Mouse (Mus musculus): ENCODE measurements at regions not wholly inside any gene's neighbourhood (a gene's known extent, or its start where the extent isn't known, plus 50 kb on each side); places are given as distances from the start of the nearest gene placed in this dataset.
"Not testable (repeated sequence)": the region's sequence is repeated elsewhere in the genome, so short reads cannot be mapped to it uniquely, and the experiment has no call there.

DNA sequence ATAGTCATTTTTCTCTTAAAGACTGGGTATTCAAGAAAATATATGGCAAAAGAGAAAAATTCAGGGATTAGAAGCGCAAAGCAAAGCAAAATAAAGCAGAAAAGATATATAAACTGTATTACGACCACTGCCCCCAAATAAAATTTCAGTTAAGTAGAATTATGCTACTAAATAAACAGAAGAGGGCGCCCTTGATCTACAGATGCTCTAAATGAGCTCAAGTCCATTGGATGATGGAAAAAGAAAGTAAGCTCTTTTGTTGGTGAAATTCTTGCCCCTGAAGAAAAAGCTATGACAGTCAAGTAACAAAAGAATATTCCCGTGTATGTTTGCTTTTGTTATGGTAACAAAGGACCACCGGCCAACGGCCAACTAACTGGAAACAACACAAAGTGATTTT is 165.5 kb upstream of the Stk26 start:
- TF ChIP-seq CTCF (IDR thresholded peaks at IDR 0.05) = peak; percentile 68
- no peak overlapping the region for H3K4me3 ChIP-seq
- no peak overlapping the region for H3K27ac ChIP-seq
- intact Hi-C loops (cut with DNase I) = loop anchor here (2.0 to 5.0 kb wide), 3 partner anchors 213 to 697 kb away; no protein-coding TSS in a partner anchor
- no peak for DNase-seq

DNA sequence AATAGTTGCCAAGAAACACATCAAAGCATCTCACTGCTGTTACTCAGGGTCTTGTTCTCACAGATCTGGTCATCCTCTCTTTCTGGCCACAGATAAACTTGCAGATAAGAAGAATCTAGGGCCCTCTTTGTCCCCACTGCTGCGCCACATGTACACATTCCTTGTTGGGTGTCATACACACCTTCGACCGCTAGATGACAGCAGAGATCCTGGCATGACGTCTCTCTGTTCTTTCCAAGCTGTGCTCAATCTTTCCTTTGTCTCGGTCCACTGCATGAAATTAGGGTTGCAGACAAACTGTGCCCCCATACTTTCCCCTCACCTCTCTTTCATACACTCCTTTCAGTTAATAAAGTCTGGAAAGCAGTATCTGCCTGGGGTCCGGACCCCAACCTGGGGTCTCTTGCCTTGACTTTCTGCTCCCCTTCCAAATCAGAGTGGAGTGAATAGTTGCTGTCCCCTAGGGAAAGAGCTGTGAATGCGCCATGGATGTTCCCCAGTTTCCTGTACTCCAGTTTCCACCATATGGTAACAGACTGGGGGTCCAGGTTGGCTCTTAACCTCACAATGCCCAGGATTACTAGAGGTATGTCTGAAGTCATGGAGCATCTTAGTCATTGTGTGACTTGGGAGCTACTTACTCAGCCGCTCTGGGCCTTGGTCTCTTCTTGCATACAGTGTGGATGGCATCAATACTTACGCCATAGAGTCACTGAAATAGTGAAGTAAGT is 182.8 kb upstream of the Stk26 start:
- H3K27ac ChIP-seq = no peak overlapping the region
- peak; percentile 97 for TF ChIP-seq CTCF (IDR thresholded peaks at IDR 0.05)
- intact Hi-C loops (cut with DNase I) = loop anchor here (5.0 kb wide), 1 partner anchor 714 kb away; no protein-coding TSS in a partner anchor
- H3K4me3 ChIP-seq = no peak overlapping the region
- DNase-seq = peak; percentile 40

DNA sequence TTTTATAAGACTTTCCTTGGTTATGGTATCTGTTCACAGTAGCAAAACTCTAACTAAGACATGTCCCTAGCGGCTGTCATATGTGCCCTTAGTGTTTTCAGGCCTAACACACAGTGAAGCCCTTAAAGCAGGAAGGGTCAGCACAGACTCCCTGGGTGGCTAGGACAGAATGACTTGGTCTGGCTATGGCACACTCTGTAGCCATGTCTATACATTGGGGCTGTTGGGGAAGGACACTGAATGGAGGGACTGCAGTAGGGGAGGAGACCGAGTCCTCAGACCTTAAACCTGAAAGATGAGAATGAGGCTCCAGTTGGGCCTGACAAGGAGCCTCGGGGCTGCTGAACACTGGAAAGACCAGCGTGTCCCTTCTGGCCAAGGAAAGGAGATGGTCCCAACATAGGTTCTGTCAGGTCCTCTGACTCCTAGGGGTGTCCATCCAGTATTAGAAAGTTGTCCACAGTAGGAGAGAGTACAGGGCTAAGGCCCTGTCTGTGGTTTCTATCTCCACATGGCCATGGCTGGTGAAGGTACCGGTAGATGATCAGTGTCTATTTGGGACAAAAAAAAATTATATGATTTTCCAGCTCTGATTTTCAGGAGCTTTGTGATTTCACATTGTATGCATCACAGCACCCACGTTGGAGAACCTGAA is 183.5 kb upstream of the Stk26 start:
- no peak overlapping the region for H3K27ac ChIP-seq
- intact Hi-C loops (cut with DNase I) = loop anchor here (5.0 kb wide), 1 partner anchor 715 kb away; no protein-coding TSS in a partner anchor
- DNase-seq = no peak
- TF ChIP-seq CTCF (IDR thresholded peaks at IDR 0.05) = no peak
- no peak overlapping the region for H3K4me3 ChIP-seq

- not testable (repeated sequence) for H3K4me3 ChIP-seq, DNase-seq, H3K27ac ChIP-seq
- intact Hi-C loops (cut with DNase I) = loop anchor here (5.0 kb wide), 1 partner anchor 717 kb away; no protein-coding TSS in a partner anchor
Observed at GRCm38 (mm10) chrX:50655380-50655779, 185.5 kb upstream of the Stk26 start.

DNA sequence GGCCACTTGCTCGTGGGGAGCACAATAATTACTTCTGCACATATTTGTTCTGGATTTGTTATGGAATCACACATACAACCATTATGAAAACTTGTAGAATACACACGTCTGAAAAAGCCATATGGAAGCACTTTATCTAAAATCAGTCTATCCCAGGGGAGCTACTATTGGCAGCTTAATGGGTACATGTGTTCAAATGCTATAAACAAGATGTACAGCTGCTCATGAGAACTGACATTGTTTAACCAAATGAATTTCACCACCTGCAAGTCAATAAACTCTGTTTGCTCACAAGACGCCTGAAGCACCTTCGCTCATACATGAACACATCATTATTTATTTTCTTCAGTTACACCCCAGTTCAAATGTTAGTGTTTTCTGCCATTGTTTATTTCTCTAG is 199.5 kb upstream of the Stk26 start:
- Histone ChIP-seq H3K4me3 (no peak overlapping the region), H3K27ac (no peak overlapping the region)
- no peak for DNase-seq
- intact Hi-C loops (cut with DNase I) = no loop called here
- TF ChIP-seq CTCF (IDR thresholded peaks at IDR 0.05) = no peak

DNA sequence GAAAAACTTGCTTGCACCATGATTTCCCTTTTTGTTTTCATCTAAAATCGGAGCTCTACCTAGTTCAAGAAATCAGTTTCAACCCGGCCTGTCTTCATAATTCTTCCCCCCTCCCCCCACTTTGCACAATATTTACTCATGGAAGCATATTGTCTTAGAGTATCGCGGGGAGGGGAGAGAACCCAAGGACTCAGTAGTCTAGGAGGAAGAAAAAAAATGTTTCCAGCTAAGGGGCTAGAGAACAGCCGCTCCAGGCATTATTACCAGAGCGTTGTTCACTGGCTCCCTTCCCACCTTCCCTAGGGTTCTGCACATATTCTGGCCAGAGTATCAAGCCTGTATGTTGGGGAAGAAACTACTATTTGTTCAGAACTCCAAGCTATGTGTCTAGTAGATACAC is 205.2 kb upstream of the Stk26 start:
- intact Hi-C loops (cut with DNase I) = no loop called here
- Histone ChIP-seq H3K27ac (peak overlapping the region; percentile 88), H3K4me3 (peak overlapping the region; percentile 85)
- DNase-seq = no peak
- TF ChIP-seq CTCF (IDR thresholded peaks at IDR 0.05) = no peak

DNA sequence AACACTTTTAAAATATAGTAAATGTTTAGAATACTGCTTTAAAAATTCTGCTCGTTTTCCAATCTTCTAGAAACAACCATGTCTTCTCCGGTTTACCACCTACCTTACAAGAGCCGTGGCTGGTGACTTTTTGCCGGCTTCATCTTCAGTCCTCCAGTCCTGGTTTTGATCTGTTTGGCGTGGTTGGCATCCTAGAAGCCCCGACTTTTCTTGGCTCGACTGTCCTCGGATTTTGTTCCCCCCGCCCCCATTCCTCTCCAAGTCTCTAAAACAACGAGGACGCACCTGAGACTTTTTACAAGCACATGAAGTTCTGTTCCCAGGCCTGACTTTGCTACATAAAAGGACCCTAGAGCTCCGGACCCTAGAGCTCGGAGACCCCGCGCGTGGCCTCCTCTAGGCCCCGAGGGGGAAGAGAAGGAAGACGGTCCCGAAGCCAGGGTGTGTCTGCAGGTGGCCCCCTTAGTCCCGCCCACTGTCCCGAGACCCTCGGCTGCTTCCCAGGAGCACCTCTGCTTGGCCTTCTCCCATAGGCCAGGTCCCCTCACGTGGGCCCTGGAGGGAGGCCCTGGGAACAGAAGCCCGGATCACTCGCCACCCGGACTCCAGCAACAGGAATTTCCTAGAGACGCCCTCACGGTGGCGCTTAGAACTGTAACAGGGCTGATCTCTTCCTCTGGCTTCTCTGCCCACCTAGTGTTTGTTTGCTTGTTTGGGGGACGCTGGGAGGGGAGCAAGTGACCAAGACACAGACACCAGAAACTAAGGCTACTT is 205.8 kb upstream of the Stk26 start:
- intact Hi-C loops (cut with DNase I) = no loop called here
- peak; percentile 89 for DNase-seq
- Histone ChIP-seq H3K4me3 (peak overlapping the region; percentile 85), H3K27ac (peak overlapping the region; percentile 88)
- TF ChIP-seq CTCF (IDR thresholded peaks at IDR 0.05) = peak; percentile 44; the same call in 1 of the 2 replicates

GRCm38 (mm10) chrX:50632536-50632935 is 204.2 kb upstream of the Olfr1324 start:
- TF ChIP-seq CTCF (IDR thresholded peaks at IDR 0.05) = no peak

DNA sequence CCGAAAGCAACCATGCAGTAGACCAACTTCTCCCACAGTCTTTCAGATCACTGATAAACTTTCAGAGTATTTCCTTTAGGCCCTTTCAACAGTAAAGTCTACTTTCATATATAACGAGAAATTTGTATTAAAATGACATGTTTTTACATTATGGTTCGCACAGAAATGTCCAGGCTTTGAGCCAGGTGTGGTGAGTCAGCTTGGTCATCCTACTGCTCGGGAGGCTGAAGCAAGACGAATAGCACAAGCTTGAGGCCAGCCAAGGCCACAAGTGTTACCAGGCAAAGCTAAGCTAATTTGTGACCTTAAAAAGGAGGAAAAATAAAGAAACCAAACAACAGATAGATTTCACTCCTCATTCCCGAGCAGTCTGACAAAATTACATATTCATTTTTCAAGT is 197.0 kb upstream of the Olfr1324 start:
- TF ChIP-seq CTCF (IDR thresholded peaks at IDR 0.05) = no peak
- no peak for DNase-seq
- Histone ChIP-seq H3K4me3 (no peak overlapping the region), H3K27ac (no peak overlapping the region)
- intact Hi-C loops (cut with DNase I) = no loop called here

More at GRCm38 (mm10) chrX:50632536-50632935, 204.2 kb upstream of the Olfr1324 start:
- H3K27ac ChIP-seq = no peak overlapping the region
- no peak overlapping the region for H3K4me3 ChIP-seq
- no peak for DNase-seq
- intact Hi-C loops (cut with DNase I) = no loop called here

DNA sequence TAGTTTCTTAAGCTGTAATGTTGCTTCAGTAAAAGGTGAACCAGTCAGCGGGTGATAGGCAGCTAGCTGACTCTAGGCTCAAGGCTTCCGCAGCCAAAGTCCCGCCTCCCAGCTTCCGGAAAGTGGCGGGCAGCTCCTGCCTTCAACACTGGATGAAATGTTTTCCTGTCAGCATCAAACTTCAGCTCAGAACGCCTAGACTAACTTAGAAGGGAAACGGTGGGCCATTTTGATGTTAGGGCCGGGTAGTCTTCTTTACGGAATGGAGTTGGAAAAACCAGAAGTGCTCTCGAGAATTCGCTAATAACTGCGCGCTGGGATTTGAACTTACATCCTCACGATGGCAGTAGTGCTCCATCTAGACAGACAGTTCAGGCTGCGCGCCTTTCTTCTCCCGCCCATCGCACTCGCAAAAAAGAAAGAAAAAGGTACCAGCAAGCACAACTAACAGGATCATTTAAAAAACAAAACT is 194.7 kb upstream of the Olfr1324 start:
- peak overlapping the region; percentile 83 for H3K27ac ChIP-seq

GRCm38 (mm10) chrX:50620909-50621308 is 192.6 kb upstream of the Olfr1324 start:
- Histone ChIP-seq H3K27ac (peak overlapping the region; percentile 72), H3K4me3 (no peak overlapping the region; the same call in 1 of the 2 replicates)
- TF ChIP-seq CTCF (IDR thresholded peaks at IDR 0.05) = peak; percentile 26; the same call in 1 of the 2 replicates
- DNase-seq = no peak
- intact Hi-C loops (cut with DNase I) = no loop called here

More for the DNA sequence above, 194.7 kb upstream of the Olfr1324 start:
- H3K4me3 ChIP-seq = peak overlapping the region; percentile 72
- intact Hi-C loops (cut with DNase I) = no loop called here
- no peak for DNase-seq
- peak; percentile 75 for TF ChIP-seq CTCF (IDR thresholded peaks at IDR 0.05)

DNA sequence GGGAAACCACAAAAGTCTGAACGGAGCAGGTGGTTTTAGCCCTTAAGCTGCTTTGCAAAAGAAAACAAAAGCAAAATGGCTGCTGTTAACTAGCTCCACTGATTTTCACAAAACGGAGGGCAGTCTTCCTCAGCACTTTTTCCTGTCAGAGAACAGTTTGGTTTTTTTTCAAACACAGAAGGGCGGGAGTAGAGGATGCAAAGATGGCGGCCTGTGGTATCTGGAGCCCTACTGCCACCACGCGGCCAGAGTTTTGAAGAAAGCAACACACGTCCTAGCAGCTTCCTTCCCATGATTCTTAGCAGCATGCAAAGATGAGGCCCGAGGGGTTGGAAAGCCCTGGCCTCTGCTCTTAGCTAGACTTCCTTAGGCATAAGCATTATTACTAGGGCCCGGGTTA is 191.6 kb upstream of the Olfr1324 start:
- Histone ChIP-seq H3K27ac (peak overlapping the region; percentile 72), H3K4me3 (peak overlapping the region; percentile 55)
- peak; percentile 73 for TF ChIP-seq CTCF (IDR thresholded peaks at IDR 0.05)
- intact Hi-C loops (cut with DNase I) = no loop called here
- no peak for DNase-seq
